Mouse (Mus musculus): ENCODE measurements around the gene Aif1. TPM values are rescaled to one million over a fixed set of nuclear protein-coding genes. Genes with fewer than 3 reads are reported as not detected.

Aif1 gene
- polyA plus RNA-seq, 1 experiment from 2014 or later = 6.1 TPM

DNA sequence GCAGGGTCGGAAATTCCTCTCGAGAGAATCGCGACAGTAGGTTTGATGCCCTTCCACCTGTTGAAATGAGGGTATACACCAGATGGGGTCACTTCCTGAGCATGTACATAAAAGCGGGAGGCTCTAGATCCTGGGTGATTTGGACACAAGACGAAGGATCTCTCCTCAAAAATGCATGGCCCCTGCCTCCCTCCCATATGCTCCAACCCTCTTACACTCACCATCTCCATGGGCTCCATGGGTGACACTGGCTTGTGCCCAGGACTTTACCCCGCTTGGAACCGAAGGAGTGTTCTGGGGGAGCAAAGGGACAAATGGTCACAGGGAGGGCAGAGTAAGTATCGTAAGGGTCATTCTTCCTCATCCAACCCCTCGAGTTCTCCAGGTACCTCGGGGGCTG lies 14.4 kb downstream of the Aif1 start:
- DNase-seq (ENCODE audit: low spot score) = no peak
- Histone ChIP-seq H3K27me3 (ENCODE audit: control insufficient read depth, insufficient read depth, low read length) (no peaks in the 10 kb centered on the region), H3K9me3 (replicated peaks; ENCODE audit: control insufficient read depth, low read length) (no peaks in the 10 kb centered on the region), H3K27ac (replicated peaks; ENCODE audit: low read depth, low read length) (no peak overlapping the region), H3K4me3 (ENCODE audit: low read depth, low read length) (no peak overlapping the region), H3K36me3 (replicated peaks; ENCODE audit: control insufficient read depth, insufficient read depth, low read depth, low read length) (peaks cover 48% of the 10 kb centered on the region), H3K9ac (replicated peaks; ENCODE audit: low read length) (no peak overlapping the region), H3K4me2 (ENCODE audit: low read depth, low read length) (no peak overlapping the region), H3K4me1 (ENCODE audit: control insufficient read depth, insufficient read depth, low read length) (peaks cover 2% of the 10 kb centered on the region; the same call in 1 of the 2 replicates)
- ATAC-seq (replicated peaks; ENCODE audit: insufficient number of reproducible peaks, low FRiP score, low TSS enrichment, low read depth) = no peak
- 88% methylated on average over 11 of the region's 11 CpGs for WGBS

DNA sequence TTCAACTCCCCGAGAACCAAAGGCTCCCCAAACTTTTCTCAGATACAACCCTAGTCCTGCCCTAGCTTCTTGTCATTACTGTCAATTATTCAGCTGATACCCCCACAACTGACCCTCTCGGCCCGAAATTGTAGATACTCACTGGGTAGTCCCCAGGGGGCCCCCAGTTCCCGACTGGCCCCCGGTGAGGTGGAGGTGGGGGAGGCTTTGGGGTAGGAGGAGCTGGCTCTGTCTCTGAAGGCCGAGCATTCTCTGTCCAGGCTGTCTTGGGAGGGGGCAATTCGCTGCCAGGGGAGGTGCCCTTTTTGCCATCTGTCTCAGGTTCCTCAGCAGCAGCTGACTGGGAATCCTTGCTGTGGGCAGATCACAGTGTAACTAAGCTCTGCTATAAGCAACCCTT lies 16.2 kb downstream of the Aif1 start:
- peaks cover 66% of the 10 kb centered on the region for H3K36me3 ChIP-seq (replicated peaks; ENCODE audit: control insufficient read depth, insufficient read depth, low read depth, low read length)
- H3K4me2 ChIP-seq (ENCODE audit: low read depth, low read length) = no peak overlapping the region
- H3K27ac ChIP-seq (replicated peaks; ENCODE audit: low read depth, low read length) = no peak overlapping the region
- DNase-seq (ENCODE audit: low spot score) (no peak), ATAC-seq (replicated peaks; ENCODE audit: insufficient number of reproducible peaks, low FRiP score, low TSS enrichment, low read depth) (no peak)
- 89% methylated on average over 7 of the region's 7 CpGs for WGBS
- no peaks in the 10 kb centered on the region for H3K27me3 ChIP-seq (ENCODE audit: control insufficient read depth, insufficient read depth, low read length)
- peaks cover 4% of the 10 kb centered on the region; the same call in 1 of the 2 replicates for H3K4me1 ChIP-seq (ENCODE audit: control insufficient read depth, insufficient read depth, low read length)
- H3K9me3 ChIP-seq (replicated peaks; ENCODE audit: control insufficient read depth, low read length) = no peaks in the 10 kb centered on the region
- H3K9ac ChIP-seq (replicated peaks; ENCODE audit: low read length) = no peak overlapping the region
- H3K4me3 ChIP-seq (ENCODE audit: low read depth, low read length) = no peak overlapping the region

GRCm38 (mm10) chr17:35158850-35159593 lies 16.8 kb downstream of the Aif1 start:
- Histone ChIP-seq H3K9ac (replicated peaks; ENCODE audit: low read length) (no peak overlapping the region), H3K36me3 (replicated peaks; ENCODE audit: control insufficient read depth, insufficient read depth, low read depth, low read length) (peaks cover 72% of the 10 kb centered on the region), H3K27ac (replicated peaks; ENCODE audit: low read depth, low read length) (no peak overlapping the region), H3K4me2 (ENCODE audit: low read depth, low read length) (no peak overlapping the region), H3K9me3 (replicated peaks; ENCODE audit: control insufficient read depth, low read length) (no peaks in the 10 kb centered on the region), H3K4me3 (ENCODE audit: low read depth, low read length) (no peak overlapping the region), H3K4me1 (ENCODE audit: control insufficient read depth, insufficient read depth, low read length) (peaks cover 6% of the 10 kb centered on the region; the same call in 1 of the 2 replicates), H3K27me3 (ENCODE audit: control insufficient read depth, insufficient read depth, low read length) (no peaks in the 10 kb centered on the region)
- ATAC-seq (replicated peaks; ENCODE audit: insufficient number of reproducible peaks, low FRiP score, low TSS enrichment, low read depth) (no peak), DNase-seq (ENCODE audit: low spot score) (no peak)
- 93% methylated on average over 16 of the region's 16 CpGs for WGBS

DNA sequence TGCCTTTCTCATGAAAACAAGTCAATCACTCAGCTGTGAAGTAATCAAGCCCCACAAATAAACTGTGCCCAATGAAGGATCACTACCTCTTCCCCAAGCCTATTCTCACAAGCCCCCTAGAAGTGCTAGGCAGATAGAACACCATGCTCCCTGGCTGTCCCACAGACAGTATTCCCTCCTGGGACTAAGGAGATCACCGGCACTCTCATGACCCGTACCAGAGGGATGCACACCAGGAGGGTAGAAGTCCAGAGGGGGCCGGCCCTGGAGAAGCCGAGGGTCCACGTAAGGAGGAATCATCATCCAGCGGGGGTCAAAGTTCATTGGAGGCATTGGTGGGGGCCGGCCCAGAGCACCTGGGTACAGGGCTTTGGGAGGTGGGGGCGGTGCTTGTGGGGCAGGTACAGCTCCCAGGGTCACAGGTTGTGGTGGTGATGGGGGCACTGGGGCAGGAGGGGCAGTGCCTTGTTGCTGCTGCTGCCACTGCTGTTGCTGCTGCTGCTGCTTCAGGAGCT lies 18.1 kb downstream of the Aif1 start:
- H3K4me3 ChIP-seq (ENCODE audit: low read depth, low read length) = no peak overlapping the region
- DNase-seq (ENCODE audit: low spot score) = no peak
- peaks cover 3% of the 10 kb centered on the region; the same call in 1 of the 2 replicates for H3K4me1 ChIP-seq (ENCODE audit: control insufficient read depth, insufficient read depth, low read length)
- no peaks in the 10 kb centered on the region for H3K27me3 ChIP-seq (ENCODE audit: control insufficient read depth, insufficient read depth, low read length)
- H3K9ac ChIP-seq (replicated peaks; ENCODE audit: low read length) = no peak overlapping the region
- 91% methylated on average over 8 of the region's 8 CpGs for WGBS
- H3K4me2 ChIP-seq (ENCODE audit: low read depth, low read length) = no peak overlapping the region
- peaks cover 80% of the 10 kb centered on the region for H3K36me3 ChIP-seq (replicated peaks; ENCODE audit: control insufficient read depth, insufficient read depth, low read depth, low read length)
- H3K27ac ChIP-seq (replicated peaks; ENCODE audit: low read depth, low read length) = no peak overlapping the region
- no peak for ATAC-seq (replicated peaks; ENCODE audit: insufficient number of reproducible peaks, low FRiP score, low TSS enrichment, low read depth)
- no peaks in the 10 kb centered on the region for H3K9me3 ChIP-seq (replicated peaks; ENCODE audit: control insufficient read depth, low read length)

- no peak overlapping the region for H3K4me3 ChIP-seq (ENCODE audit: low read depth, low read length)
- no peaks in the 10 kb centered on the region for H3K27me3 ChIP-seq (ENCODE audit: control insufficient read depth, insufficient read depth, low read length)
- no peaks in the 10 kb centered on the region for H3K9me3 ChIP-seq (replicated peaks; ENCODE audit: control insufficient read depth, low read length)
- WGBS = 91% methylated on average over 8 of the region's 8 CpGs
- no peak overlapping the region for H3K9ac ChIP-seq (replicated peaks; ENCODE audit: low read length)
- H3K4me1 ChIP-seq (ENCODE audit: control insufficient read depth, insufficient read depth, low read length) = 0 out of 2 replicates have a peak, but pooled peaks cover 3% of the 10 kb centered on the region
- no peak for ATAC-seq (replicated peaks; ENCODE audit: insufficient number of reproducible peaks, low FRiP score, low TSS enrichment, low read depth)
- H3K36me3 ChIP-seq (replicated peaks; ENCODE audit: control insufficient read depth, insufficient read depth, low read depth, low read length) = peaks cover 85% of the 10 kb centered on the region
- H3K27ac ChIP-seq (replicated peaks; ENCODE audit: low read depth, low read length) = no peak overlapping the region
- no peak overlapping the region for H3K4me2 ChIP-seq (ENCODE audit: low read depth, low read length)
- DNase-seq (ENCODE audit: low spot score) = no peak
Observed at GRCm38 (mm10) chr17:35157254-35157653, 18.6 kb downstream of the Aif1 start.

GRCm38 (mm10) chr17:35156461-35157200 lies 19.2 kb downstream of the Aif1 start:
- Histone ChIP-seq H3K27ac (replicated peaks; ENCODE audit: low read depth, low read length) (no peak overlapping the region), H3K9me3 (replicated peaks; ENCODE audit: control insufficient read depth, low read length) (no peaks in the 10 kb centered on the region), H3K4me1 (ENCODE audit: control insufficient read depth, insufficient read depth, low read length) (0 out of 2 replicates have a peak, but pooled peaks cover 3% of the 10 kb centered on the region), H3K36me3 (replicated peaks; ENCODE audit: control insufficient read depth, insufficient read depth, low read depth, low read length) (peaks cover 89% of the 10 kb centered on the region), H3K4me2 (ENCODE audit: low read depth, low read length) (no peak overlapping the region), H3K4me3 (ENCODE audit: low read depth, low read length) (no peak overlapping the region), H3K27me3 (ENCODE audit: control insufficient read depth, insufficient read depth, low read length) (no peaks in the 10 kb centered on the region), H3K9ac (replicated peaks; ENCODE audit: low read length) (no peak overlapping the region)
- no peak for DNase-seq (ENCODE audit: low spot score)
- 91% methylated on average over 33 of the region's 33 CpGs for WGBS
- ATAC-seq (replicated peaks; ENCODE audit: insufficient number of reproducible peaks, low FRiP score, low TSS enrichment, low read depth) = no peak

DNA sequence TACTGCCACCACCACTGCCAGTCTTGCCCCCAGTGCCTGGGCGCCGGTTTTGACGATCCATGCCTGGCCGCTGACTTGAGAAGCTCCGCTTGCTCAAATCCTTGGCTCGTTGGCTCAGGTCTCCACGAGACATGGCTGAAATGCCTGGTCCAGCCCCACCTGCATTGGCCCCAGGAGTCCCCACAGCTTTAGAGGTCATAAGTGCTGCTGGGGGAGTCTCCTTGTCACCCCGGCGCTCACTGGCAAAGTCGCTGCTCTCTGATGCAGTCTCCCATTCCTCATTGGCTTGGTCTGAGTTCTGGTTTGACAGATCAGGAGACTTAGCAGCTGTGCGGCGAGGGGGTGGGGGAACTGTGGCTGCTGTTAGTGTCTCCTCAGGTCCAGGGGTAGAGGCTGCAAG lies 20.4 kb downstream of the Aif1 start:
- H3K27me3 ChIP-seq (ENCODE audit: control insufficient read depth, insufficient read depth, low read length) = no peaks in the 10 kb centered on the region
- ATAC-seq (replicated peaks; ENCODE audit: insufficient number of reproducible peaks, low FRiP score, low TSS enrichment, low read depth) = no peak
- WGBS = 92% methylated on average over 12 of the region's 12 CpGs
- no peaks in the 10 kb centered on the region for H3K9me3 ChIP-seq (replicated peaks; ENCODE audit: control insufficient read depth, low read length)
- H3K4me2 ChIP-seq (ENCODE audit: low read depth, low read length) = no peak overlapping the region
- H3K4me3 ChIP-seq (ENCODE audit: low read depth, low read length) = no peak overlapping the region
- no peak overlapping the region for H3K27ac ChIP-seq (replicated peaks; ENCODE audit: low read depth, low read length)
- no peak for DNase-seq (ENCODE audit: low spot score)
- no peak overlapping the region for H3K9ac ChIP-seq (replicated peaks; ENCODE audit: low read length)
- 0 out of 2 replicates have a peak, but pooled peaks cover 3% of the 10 kb centered on the region for H3K4me1 ChIP-seq (ENCODE audit: control insufficient read depth, insufficient read depth, low read length)
- peaks cover 87% of the 10 kb centered on the region for H3K36me3 ChIP-seq (replicated peaks; ENCODE audit: control insufficient read depth, insufficient read depth, low read depth, low read length)

DNA sequence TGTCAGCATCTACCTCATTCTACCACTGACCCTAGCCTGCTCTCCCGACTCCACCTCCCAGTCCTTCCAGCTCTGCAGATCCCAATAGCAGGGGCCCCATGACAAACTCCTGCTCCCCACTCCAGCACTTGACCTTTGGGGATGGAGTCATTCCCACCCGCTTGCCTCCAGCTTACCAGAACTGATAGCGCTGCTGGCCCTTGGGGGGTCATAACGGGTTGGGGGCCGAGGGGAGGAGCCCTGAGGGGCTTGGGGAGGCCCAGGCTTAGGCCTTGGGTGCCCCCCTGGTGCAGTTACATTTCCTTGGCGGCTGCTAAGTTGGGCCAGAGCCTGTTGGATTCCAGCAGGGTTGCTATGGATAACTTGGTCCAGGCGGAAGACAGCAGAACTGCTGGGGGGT lies 21.3 kb downstream of the Aif1 start:
- Histone ChIP-seq H3K4me1 (ENCODE audit: control insufficient read depth, insufficient read depth, low read length) (0 out of 2 replicates have a peak, but pooled peaks cover 3% of the 10 kb centered on the region), H3K36me3 (replicated peaks; ENCODE audit: control insufficient read depth, insufficient read depth, low read depth, low read length) (peaks cover 87% of the 10 kb centered on the region), H3K9me3 (replicated peaks; ENCODE audit: control insufficient read depth, low read length) (no peaks in the 10 kb centered on the region), H3K4me2 (ENCODE audit: low read depth, low read length) (no peak overlapping the region), H3K27me3 (ENCODE audit: control insufficient read depth, insufficient read depth, low read length) (no peaks in the 10 kb centered on the region), H3K9ac (replicated peaks; ENCODE audit: low read length) (no peak overlapping the region), H3K4me3 (ENCODE audit: low read depth, low read length) (no peak overlapping the region), H3K27ac (replicated peaks; ENCODE audit: low read depth, low read length) (no peak overlapping the region)
- 86% methylated on average over 7 of the region's 7 CpGs for whole genome bisulfite sequencing
- no peak for DNase-seq (ENCODE audit: low spot score)
- no peak for ATAC-seq (replicated peaks; ENCODE audit: insufficient number of reproducible peaks, low FRiP score, low TSS enrichment, low read depth)

Data from embryonic facial prominence, embryonic 11.5 days (tissue).